Mouse (Mus musculus): ENCODE measurements around the gene Doc2g.
"Not testable (repeated sequence)": the region's sequence is repeated elsewhere in the genome, so short reads cannot be mapped to it uniquely, and the experiment has no call there.

The Doc2g gene

GRCm38 (mm10) chr19:4017921-4018587, 14.9 kb downstream of the Doc2g start:
- in situ Hi-C loops (cut with MboI, MseI), result loop anchor here (5.0 kb wide), 2 partner anchors 34 to 69 kb away; no protein-coding TSS in a partner anchor

DNA sequence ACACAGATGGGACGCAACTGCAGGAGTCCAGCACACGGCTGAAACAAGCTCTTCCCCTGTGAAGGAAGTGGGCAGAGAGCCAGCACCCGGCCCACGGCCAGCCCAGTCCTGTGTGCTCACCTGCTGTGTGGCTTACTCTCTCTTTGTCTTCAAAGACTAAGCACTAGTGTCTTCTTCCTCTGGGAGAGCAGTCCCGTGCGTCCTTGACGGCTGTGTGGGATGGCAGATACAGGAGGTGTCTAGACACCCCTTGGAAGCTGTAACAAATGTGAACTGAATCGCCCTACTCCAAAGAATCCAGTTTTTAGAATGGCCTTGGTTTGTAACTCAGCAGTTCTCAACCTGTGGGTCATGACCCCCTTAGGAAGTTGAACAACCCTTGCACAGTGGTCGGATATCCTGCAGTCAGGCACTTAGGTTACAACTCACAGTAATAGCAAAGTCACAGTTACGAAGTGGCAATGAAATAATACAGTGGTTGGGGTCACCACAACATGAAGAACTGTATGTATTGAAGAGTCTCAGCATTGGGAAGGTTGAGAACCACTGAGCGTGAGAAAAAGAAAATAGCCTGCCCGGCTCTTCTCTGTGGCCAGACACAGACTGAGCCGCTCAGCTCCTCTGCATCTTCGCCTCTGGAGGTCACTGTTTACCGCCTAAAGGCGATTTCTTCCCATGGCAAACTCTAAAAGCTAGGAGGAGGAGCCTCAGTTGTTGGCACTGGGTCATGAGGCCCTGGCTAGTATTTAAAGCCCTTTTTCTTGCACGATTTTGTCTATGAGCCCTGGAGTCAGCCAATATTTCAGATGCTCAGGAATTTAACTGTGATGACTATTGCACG, 15.8 kb downstream of the Doc2g start:
- in situ Hi-C loops (cut with MboI, MseI), result loop anchor here (5.0 kb wide), 2 partner anchors 33 to 68 kb away; no protein-coding TSS in a partner anchor

DNA sequence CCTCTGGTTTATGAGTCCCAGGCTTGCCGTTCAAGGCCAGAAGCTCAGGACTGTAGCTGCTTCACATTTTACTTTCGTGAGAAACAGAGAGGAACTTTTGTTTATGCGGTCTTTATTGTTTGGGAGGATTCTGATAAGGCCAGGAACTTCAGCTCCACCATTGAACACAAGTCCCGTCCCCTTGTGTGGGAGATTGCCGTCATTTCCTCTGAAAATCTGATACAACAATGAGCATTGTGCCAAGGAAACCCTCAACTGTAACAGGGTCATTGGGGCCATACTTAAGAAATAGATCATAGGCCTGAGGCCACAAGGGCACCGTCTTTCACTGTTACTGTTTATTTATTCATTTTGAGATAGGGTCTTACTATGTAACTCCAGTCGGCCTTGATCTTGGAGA, 20.1 kb downstream of the Doc2g start:
- in situ Hi-C loops (cut with MboI, MseI), result no loop called here

GRCm38 (mm10) chr19:4027576-4027975, 24.5 kb downstream of the Doc2g start:
- in situ Hi-C loops (cut with MboI, MseI), result no loop called here

DNA sequence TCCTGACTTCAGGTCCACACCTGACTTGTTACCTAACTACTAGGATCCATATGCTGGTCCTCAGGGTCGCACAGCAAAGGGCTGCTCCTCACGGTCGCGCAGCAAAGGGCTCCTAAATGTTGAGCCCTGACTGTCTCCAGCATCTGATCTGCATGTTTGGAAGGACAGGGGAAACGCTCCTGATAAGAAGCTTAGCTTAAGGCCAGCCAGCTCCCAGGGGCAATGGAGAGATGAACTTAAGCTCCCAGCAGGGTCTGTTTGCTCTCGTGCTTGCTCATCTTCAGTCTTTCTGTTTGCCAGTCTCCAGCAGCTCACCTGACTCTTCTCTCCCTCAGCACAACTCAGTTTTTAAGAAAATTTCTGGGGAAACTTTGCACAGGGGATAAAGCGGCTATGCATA, 29.6 kb downstream of the Doc2g start:
- in situ Hi-C loops (cut with MboI, MseI), result no loop called here

DNA sequence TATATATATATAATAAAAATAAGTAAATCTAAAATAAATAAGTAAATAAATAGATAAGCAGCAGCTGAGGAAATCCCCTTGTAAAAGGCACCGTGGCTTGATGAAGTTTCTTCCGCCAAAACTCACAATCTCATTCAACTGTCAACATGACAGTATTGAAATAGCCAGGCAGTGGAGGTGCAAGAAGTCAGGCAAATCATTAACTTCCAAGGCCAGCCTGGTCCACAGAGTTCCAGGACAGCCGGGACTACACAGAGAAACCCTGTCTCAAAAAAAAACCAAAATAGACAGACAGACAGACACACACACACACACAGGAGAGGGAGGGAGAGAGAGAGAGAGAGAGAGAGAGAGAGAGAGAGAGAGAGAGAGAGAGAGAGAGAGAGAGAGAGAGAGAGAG, 30.2 kb downstream of the Doc2g start:
- in situ Hi-C loops (cut with MboI, MseI), result no loop called here

- in situ Hi-C loops (cut with MboI, MseI), result no loop called here
Measured at GRCm38 (mm10) chr19:4033742-4034141, 30.6 kb downstream of the Doc2g start.

- in situ Hi-C loops (cut with MboI, MseI), result no loop called here
Measured at GRCm38 (mm10) chr19:4036327-4037045, 33.4 kb downstream of the Doc2g start.

DNA sequence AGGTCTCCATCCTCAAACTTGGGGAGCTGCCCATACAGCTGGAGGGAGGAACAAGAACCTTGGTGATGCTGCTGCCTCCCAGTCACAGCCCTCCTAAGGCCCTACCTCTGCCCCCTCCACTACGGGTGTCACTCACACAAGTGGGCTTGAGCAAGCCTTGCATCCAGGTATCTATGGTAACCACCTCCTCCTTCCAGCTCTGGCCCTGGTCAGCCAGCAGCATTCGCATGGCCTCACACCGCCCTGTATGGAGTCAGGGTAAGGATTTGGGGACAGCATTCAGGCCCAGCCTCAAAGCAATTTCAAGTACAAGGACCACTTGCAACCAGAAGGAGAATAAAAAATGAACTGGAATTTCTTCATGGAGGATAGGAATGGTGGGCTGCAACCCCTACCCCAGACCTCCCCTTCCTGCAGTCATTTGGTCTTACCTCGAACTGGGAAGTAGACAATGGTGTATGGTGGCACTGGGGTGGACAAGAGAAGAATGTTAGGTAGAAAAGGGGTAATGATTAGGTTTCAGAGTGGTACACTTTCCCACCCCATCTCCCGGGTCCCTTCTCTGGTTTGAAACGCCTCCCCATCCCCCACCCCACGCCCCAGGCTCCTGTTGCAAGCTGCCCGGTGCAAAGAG, 34.2 kb downstream of the Doc2g start:
- in situ Hi-C loops (cut with MboI, MseI), result not testable (repeated sequence)

DNA sequence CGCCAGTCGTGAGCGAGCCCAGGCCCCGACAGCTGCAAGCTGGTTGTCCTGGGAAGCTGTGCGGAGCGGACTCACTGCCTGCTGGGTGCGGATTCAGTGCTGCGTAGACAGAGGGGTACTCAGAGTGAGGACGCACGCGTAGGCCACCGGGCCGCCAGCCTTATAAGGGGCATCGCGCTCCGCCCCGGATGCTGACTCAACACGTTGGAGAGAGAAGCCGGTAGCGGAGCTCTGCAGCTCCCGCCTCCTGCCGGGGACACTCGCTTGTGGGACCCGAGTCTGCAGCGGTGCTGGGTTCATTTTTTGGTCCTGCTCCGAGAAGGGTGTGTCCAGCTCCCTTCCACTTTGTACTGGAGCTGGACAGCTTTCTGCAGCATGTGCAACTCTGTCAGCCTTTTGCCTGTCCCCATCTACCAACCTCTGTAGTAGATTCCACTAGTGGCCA, 34.7 kb downstream of the Doc2g start, which contains the start of gene Gstp1:
Gene Gstp1 (minus strand): TSS at position 198 of the 445 bp plus-strand sequence.
- in situ Hi-C loops (cut with MboI, MseI), result no loop called here

GRCm38 (mm10) chr19:4040941-4041340, 37.8 kb downstream of the Doc2g start:
- in situ Hi-C loops (cut with MboI, MseI), result not testable (repeated sequence)

GRCm38 (mm10) chr19:4041500-4041899, 38.4 kb downstream of the Doc2g start:
- in situ Hi-C loops (cut with MboI, MseI), result not testable (repeated sequence)

DNA sequence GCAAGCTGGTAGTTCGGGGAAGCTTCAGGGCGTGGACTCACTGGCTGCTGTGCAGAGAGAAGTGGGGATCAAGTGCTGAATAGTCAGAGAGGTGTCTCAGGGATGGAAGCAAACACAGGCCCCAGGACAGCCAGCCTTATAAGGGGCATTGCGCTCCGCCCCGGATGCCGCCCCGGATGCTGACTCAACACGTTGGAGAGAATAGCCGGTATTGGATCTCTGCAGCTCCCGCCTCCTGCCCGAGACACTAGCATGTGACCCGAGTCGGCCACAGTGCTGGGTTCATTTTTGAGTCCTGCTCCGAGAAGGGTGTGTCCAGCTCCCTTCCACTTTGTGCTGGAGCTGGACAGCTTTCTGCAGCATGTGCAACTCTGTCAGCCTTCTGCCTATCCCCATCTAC, 39.0 kb downstream of the Doc2g start:
- in situ Hi-C loops (cut with MboI, MseI), result no loop called here

GRCm38 (mm10) chr19:4044109-4044508, 41.0 kb downstream of the Doc2g start:
- in situ Hi-C loops (cut with MboI, MseI), result not testable (repeated sequence)

DNA sequence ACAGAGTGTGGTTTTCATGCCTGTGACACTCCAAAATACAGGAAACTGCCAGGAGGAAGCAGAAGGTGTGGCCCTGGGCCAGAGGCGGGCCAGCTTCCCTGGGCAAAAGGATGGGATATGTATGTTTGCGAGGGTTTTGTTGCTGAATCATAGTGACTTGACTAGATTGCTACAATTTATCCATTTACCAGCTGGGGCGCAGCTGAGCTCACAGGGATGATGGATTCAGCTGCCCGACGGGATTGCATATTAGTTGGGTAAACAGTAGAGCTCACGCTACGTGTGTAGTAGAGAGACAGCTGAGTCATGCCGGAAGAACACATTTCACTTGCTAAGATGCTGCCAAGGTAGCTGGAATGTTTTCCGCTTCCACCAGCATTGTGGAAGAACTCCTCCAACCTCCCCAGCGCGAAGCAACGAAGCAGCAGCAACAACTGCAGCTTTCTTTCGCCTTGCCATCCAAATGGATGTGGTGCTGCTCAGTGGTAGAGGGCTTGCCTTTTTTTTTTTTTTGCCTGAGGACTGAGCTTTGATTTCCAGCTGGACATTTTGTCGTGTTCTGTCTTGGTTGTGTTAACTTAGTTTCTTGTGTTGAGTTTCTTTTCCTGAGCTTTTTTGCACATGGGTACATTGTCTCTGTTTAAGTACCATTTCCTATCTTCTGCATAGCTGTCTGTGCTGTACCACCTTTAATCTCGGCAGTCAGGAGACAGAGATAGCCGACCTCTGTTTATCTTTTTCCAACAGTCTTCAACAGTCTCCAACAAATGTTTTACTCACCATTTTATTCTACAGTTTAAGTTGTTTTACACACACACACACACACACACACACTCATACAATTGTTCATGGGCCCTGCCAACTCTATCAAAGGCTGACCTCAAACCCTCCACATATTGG, 43.1 kb downstream of the Doc2g start, which contains the start of gene Gstp2:
Gene Gstp2 (minus strand): TSS at position 58 of the 900 bp plus-strand sequence.
- in situ Hi-C loops (cut with MboI, MseI), result no loop called here

GRCm38 (mm10) chr19:4046866-4047254, 43.7 kb downstream of the Doc2g start:
- in situ Hi-C loops (cut with MboI, MseI), result no loop called here

GRCm38 (mm10) chr19:4047859-4048258, 44.7 kb downstream of the Doc2g start:
- in situ Hi-C loops (cut with MboI, MseI), result no loop called here

GRCm38 (mm10) chr19:4049069-4049468, 46.0 kb downstream of the Doc2g start:
- in situ Hi-C loops (cut with MboI, MseI), result not testable (repeated sequence)

DNA sequence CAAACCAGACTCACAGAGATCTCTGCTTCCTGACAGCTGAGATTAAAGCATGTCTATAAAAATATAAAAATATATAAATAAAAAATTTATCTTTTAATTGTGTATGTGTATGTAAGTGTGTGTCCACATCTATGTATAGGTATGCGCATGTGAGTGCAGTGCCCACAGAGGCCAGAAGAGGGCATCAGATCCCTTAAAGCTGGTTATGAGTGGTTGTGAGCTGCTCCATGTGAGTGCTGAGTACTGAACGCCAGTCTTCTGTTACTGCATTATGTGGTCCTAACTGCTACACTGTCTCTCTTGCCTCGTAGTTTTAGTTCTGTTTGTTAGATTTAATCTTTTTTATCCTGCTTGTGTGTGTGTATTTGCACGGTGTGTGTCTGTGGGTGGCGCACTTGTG, 47.9 kb downstream of the Doc2g start:
- in situ Hi-C loops (cut with MboI, MseI), result loop anchor here (5.0 kb wide), 2 partner anchors 34 to 741 kb away; partner anchors contain the start of gene Rbm4

Data from T-helper 1 cell (primary cell).